Mouse (Mus musculus): ENCODE measurements around the gene Zfp189. TPM values are rescaled to one million over a fixed set of nuclear protein-coding genes. Genes with fewer than 3 reads are reported as not detected.
"Not testable (repeated sequence)": the region's sequence is repeated elsewhere in the genome, so short reads cannot be mapped to it uniquely, and the experiment has no call there.

Gene Zfp189
- polyA plus RNA-seq, 1 experiment from 2014 or later, result 3.1 TPM

DNA sequence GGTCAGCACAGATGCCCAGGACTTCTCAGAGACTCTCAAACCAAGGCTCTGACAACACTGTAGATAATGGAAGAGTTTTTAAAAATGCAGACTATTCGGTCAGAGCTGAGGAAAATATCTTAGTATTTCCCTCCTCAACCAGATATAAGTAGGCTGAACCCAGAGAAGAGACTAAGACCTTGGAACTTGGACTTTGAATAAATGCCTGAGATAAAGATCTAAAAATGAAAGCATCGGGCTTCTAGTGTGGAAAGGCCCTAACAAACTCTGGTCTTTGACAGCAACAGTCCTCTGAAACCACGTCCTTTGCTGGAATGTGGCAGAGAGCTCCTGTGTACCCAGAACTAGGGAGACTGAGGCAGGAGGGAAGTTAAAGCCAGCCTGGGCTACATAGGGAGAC lies 14.6 kb upstream of the Zfp189 start, which contains the start of gene Baat:
Gene Baat, minus strand, starts transcription at position 172 of the 400 bp plus-strand sequence.
- WGBS (ENCODE audit: insufficient replicate concordance), result 41% methylated on average over 3 of the region's 3 CpGs
- Histone ChIP-seq H3K4me1 (replicated peaks) (peaks cover 14% of the 10 kb centered on the region), H3K4me3 (replicated peaks) (no peak within 1 kb of the TSS), H3K9ac (no peak within 1 kb of the TSS), H3K27ac (replicated peaks) (no peak within 1 kb of the TSS; the same call in 1 of the 2 replicates), H3K9me3 (replicated peaks) (no peaks in the 10 kb centered on the region), H3K4me2 (no peak within 1 kb of the TSS), H3K36me3 (replicated peaks) (no peaks in the 10 kb centered on the region), H3K27me3 (no peaks in the 10 kb centered on the region)
- no peak for ATAC-seq (ENCODE audit: insufficient read depth)

GRCm38 (mm10) chr4:49509183-49509582 lies 11.8 kb upstream of the Zfp189 start:
- ATAC-seq (ENCODE audit: insufficient read depth), result no peak
- H3K36me3 ChIP-seq (replicated peaks), result peaks cover 23% of the 10 kb centered on the region
- 76% methylated on average over 2 of the region's 2 CpGs for WGBS (ENCODE audit: insufficient replicate concordance)

GRCm38 (mm10) chr4:49510236-49510835 lies 10.6 kb upstream of the Zfp189 start:
- H3K9me3 ChIP-seq (replicated peaks); H3K9ac ChIP-seq; H3K4me3 ChIP-seq (replicated peaks); H3K4me2 ChIP-seq; H3K27me3 ChIP-seq; H3K27ac ChIP-seq (replicated peaks): not testable (repeated sequence)
- peak; percentile 66 for ATAC-seq (ENCODE audit: insufficient read depth)
- Histone ChIP-seq H3K4me1 (replicated peaks) (peaks cover 10% of the 10 kb centered on the region), H3K36me3 (replicated peaks) (peaks cover 27% of the 10 kb centered on the region)
- WGBS (ENCODE audit: insufficient replicate concordance), result 74% methylated on average over 1 of the region's 1 CpGs

More at GRCm38 (mm10) chr4:49509183-49509582, 11.8 kb upstream of the Zfp189 start:
- H3K4me3 ChIP-seq (replicated peaks), result no peak overlapping the region
- peaks cover 11% of the 10 kb centered on the region for H3K4me1 ChIP-seq (replicated peaks)
- no peak overlapping the region for H3K27ac ChIP-seq (replicated peaks)
- no peak overlapping the region for H3K9ac ChIP-seq
- no peaks in the 10 kb centered on the region for H3K27me3 ChIP-seq
- no peaks in the 10 kb centered on the region for H3K9me3 ChIP-seq (replicated peaks)
- no peak overlapping the region for H3K4me2 ChIP-seq

DNA sequence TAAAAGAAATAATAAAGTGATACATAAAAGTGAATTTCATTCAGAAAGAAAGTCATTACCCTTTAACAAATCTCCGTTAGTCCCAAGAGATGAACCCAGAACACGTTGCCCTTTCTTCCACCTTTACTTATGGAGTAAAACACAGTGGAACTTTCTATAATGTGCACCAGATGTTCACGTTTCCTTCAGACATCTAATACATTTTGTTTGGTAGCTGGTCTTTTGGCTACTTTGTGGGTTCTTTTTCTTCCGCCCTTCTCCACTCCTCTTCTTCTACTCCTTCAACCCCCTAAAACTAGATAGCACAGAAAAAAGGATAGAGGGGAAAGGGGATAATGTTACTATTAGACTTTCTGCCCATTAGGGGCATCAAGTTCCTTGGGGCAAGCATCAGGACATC lies 8.3 kb upstream of the Zfp189 start:
- H3K9me3 ChIP-seq (replicated peaks), result no peaks in the 10 kb centered on the region
- no peak overlapping the region for H3K9ac ChIP-seq
- 79% methylated on average over 4 of the region's 4 CpGs for WGBS (ENCODE audit: insufficient replicate concordance)
- no peak overlapping the region for H3K4me2 ChIP-seq
- no peak for ATAC-seq (ENCODE audit: insufficient read depth)
- no peak overlapping the region for H3K4me3 ChIP-seq (replicated peaks)
- H3K27ac ChIP-seq (replicated peaks), result no peak overlapping the region
- peaks cover 7% of the 10 kb centered on the region; the same call in 1 of the 2 replicates for H3K4me1 ChIP-seq (replicated peaks)
- peaks cover 30% of the 10 kb centered on the region for H3K36me3 ChIP-seq (replicated peaks)
- no peaks in the 10 kb centered on the region for H3K27me3 ChIP-seq

- ATAC-seq (ENCODE audit: insufficient read depth), result no peak
- no peaks in the 10 kb centered on the region for H3K9me3 ChIP-seq (replicated peaks)
- no peak overlapping the region for H3K27ac ChIP-seq (replicated peaks)
- no peak overlapping the region for H3K4me3 ChIP-seq (replicated peaks)
- H3K27me3 ChIP-seq, result no peaks in the 10 kb centered on the region
- H3K9ac ChIP-seq, result no peak overlapping the region
- H3K36me3 ChIP-seq (replicated peaks), result peaks cover 32% of the 10 kb centered on the region
- peaks cover 14% of the 10 kb centered on the region for H3K4me1 ChIP-seq (replicated peaks)
- H3K4me2 ChIP-seq, result no peak overlapping the region
- 87% methylated on average over 6 of the region's 6 CpGs for WGBS (ENCODE audit: insufficient replicate concordance)
These were observed 6.5 kb upstream of the Zfp189 start for GRCm38 (mm10) chr4:49514441-49514840.

GRCm38 (mm10) chr4:49519476-49519875 lies 1.5 kb upstream of the Zfp189 start:
- peak overlapping the region; percentile 66 for H3K4me2 ChIP-seq
- no peaks in the 10 kb centered on the region for H3K27me3 ChIP-seq
- H3K9me3 ChIP-seq (replicated peaks), result no peaks in the 10 kb centered on the region
- peaks cover 30% of the 10 kb centered on the region for H3K4me1 ChIP-seq (replicated peaks)
- H3K9ac ChIP-seq, result no peak overlapping the region
- ATAC-seq (ENCODE audit: insufficient read depth), result no peak
- H3K27ac ChIP-seq (replicated peaks), result no peak overlapping the region
- H3K4me3 ChIP-seq (replicated peaks), result peak overlapping the region; percentile 79
- peaks cover 11% of the 10 kb centered on the region for H3K36me3 ChIP-seq (replicated peaks)
- WGBS (ENCODE audit: insufficient replicate concordance), result 69% methylated on average over 5 of the region's 5 CpGs

- H3K4me3 ChIP-seq (replicated peaks), result peak overlapping the region; percentile 79
- under 1% methylated on average over 17 of the region's 17 CpGs for WGBS (ENCODE audit: insufficient replicate concordance)
- ATAC-seq (ENCODE audit: insufficient read depth), result peak; percentile 38
- no peaks in the 10 kb centered on the region for H3K9me3 ChIP-seq (replicated peaks)
- no peaks in the 10 kb centered on the region for H3K27me3 ChIP-seq
- H3K4me1 ChIP-seq (replicated peaks), result peaks cover 30% of the 10 kb centered on the region
- peak overlapping the region; percentile 45; the same call in 1 of the 2 replicates for H3K27ac ChIP-seq (replicated peaks)
- H3K4me2 ChIP-seq, result peak overlapping the region; percentile 84
- peak overlapping the region; percentile 74 for H3K9ac ChIP-seq
- peaks cover 14% of the 10 kb centered on the region for H3K36me3 ChIP-seq (replicated peaks)
These were observed 370 bp downstream of the Zfp189 start for GRCm38 (mm10) chr4:49521346-49521745.

DNA sequence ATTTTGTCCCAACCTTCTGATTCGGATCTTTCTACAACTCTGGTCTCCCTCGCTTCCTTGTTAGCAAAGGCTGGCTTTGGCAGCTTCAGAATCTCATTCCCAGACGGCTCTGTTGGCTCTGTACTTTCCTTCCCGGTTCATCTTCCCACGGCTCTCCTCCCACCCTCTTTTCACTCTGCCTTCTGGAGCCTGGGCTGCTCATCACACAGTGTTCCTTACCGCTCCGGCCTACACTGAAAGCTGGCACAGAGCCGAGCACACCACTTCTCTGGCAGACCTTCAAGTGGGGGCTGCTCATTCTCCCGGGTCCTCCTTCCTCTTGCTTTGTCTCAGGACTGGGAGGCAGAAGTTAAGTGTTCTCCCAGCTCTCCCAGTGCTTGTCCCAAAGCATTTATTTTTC lies 1.6 kb downstream of the Zfp189 start:
- Histone ChIP-seq H3K4me3 (replicated peaks) (peak overlapping the region; percentile 79; the same call in 1 of the 2 replicates), H3K36me3 (replicated peaks) (peaks cover 12% of the 10 kb centered on the region), H3K9ac (no peak overlapping the region), H3K9me3 (replicated peaks) (no peaks in the 10 kb centered on the region), H3K27me3 (no peaks in the 10 kb centered on the region), H3K4me1 (replicated peaks) (peaks cover 27% of the 10 kb centered on the region), H3K27ac (replicated peaks) (no peak overlapping the region), H3K4me2 (peak overlapping the region; percentile 84; the same call in 1 of the 2 replicates)
- 85% methylated on average over 9 of the region's 9 CpGs for WGBS (ENCODE audit: insufficient replicate concordance)
- ATAC-seq (ENCODE audit: insufficient read depth), result no peak

DNA sequence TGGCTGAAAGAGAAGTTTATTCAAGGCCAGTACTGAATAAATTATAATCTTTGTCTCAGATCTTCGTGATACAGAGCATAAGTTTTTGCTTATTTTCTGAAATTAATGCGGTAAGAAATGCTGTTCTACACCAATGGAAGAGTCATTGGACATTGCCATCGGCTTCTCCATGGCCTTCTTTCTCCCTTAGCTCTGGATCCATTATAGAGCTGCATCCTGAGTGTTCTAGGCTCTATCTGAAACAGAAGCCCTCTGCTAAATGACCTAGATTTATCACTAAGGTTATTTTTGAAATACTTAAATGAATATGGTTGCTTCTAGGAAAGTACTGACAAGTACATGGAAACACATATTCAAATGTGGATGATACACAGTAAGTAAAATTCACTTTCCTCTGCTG lies 14.1 kb downstream of the Zfp189 start:
- H3K9me3 ChIP-seq (replicated peaks), result 0 out of 2 replicates have a peak, but pooled peaks cover under 1% of the 10 kb centered on the region
- WGBS (ENCODE audit: insufficient replicate concordance), result 61% methylated on average over 3 of the region's 3 CpGs
- no peak overlapping the region for H3K4me2 ChIP-seq
- no peaks in the 10 kb centered on the region for H3K27me3 ChIP-seq
- no peak overlapping the region for H3K4me3 ChIP-seq (replicated peaks)
- ATAC-seq (ENCODE audit: insufficient read depth), result no peak
- no peak overlapping the region for H3K9ac ChIP-seq
- H3K27ac ChIP-seq (replicated peaks), result no peak overlapping the region
- no peaks in the 10 kb centered on the region for H3K4me1 ChIP-seq (replicated peaks)
- peaks cover 10% of the 10 kb centered on the region for H3K36me3 ChIP-seq (replicated peaks)

- H3K36me3 ChIP-seq (replicated peaks), result peaks cover 2% of the 10 kb centered on the region
- H3K9me3 ChIP-seq (replicated peaks), result no peaks in the 10 kb centered on the region
- H3K4me1 ChIP-seq (replicated peaks), result no peaks in the 10 kb centered on the region
- H3K9ac ChIP-seq, result no peak overlapping the region
- H3K4me3 ChIP-seq (replicated peaks), result no peak overlapping the region
- H3K27me3 ChIP-seq, result no peaks in the 10 kb centered on the region
- no peak for ATAC-seq (ENCODE audit: insufficient read depth)
- H3K27ac ChIP-seq (replicated peaks), result no peak overlapping the region
- no peak overlapping the region for H3K4me2 ChIP-seq
- WGBS (ENCODE audit: insufficient replicate concordance), result 63% methylated on average over 4 of the region's 4 CpGs
These were observed 14.8 kb downstream of the Zfp189 start for GRCm38 (mm10) chr4:49535675-49536294.

GRCm38 (mm10) chr4:49536671-49537070 lies 15.7 kb downstream of the Zfp189 start:
- Histone ChIP-seq H3K4me3 (replicated peaks) (no peak overlapping the region), H3K27ac (replicated peaks) (no peak overlapping the region), H3K4me1 (replicated peaks) (no peaks in the 10 kb centered on the region), H3K36me3 (replicated peaks) (no peaks in the 10 kb centered on the region; the same call in 1 of the 2 replicates), H3K9me3 (replicated peaks) (no peaks in the 10 kb centered on the region), H3K9ac (no peak overlapping the region), H3K4me2 (no peak overlapping the region), H3K27me3 (no peaks in the 10 kb centered on the region)
- no peak for ATAC-seq (ENCODE audit: insufficient read depth)
- WGBS (ENCODE audit: insufficient replicate concordance), result 68% methylated on average over 4 of the region's 4 CpGs

Measured in liver, embryonic 15.5 days (tissue).